Mouse (Mus musculus): Measurements from ENCODE around the gene Xk.

GRCm38 (mm10) chrX:9227105-9227504 lies 45.5 kb upstream of the Xk start:
- TF ChIP-seq CTCF (IDR thresholded peaks at IDR 0.05; ENCODE audit: extremely low read depth, insufficient read length, insufficient replicate concordance, low read depth, low read length): no peak
- TF ChIP-seq POLR2A (IDR thresholded peaks at IDR 0.05; ENCODE audit: low read depth, low read length): no peak
